Mouse (Mus musculus) liver, postnatal 0 days (tissue): ENCODE results near the gene 1700122O11Rik.

Experiments used
- CTCF ChIP-seq: sonication (generic); IDR thresholded peaks from 2 replicates; pipeline ENCODE4 v1.5.1; 2016; ENCODE audit warnings: antibody characterized with exemption, low read depth
- EP300 ChIP-seq: IDR thresholded peaks from 2 replicates; pipeline ENCODE4 v1.6.1; 2016; ENCODE audit warnings: antibody characterized with exemption, low read depth, mild to moderate bottlenecking

DNA sequence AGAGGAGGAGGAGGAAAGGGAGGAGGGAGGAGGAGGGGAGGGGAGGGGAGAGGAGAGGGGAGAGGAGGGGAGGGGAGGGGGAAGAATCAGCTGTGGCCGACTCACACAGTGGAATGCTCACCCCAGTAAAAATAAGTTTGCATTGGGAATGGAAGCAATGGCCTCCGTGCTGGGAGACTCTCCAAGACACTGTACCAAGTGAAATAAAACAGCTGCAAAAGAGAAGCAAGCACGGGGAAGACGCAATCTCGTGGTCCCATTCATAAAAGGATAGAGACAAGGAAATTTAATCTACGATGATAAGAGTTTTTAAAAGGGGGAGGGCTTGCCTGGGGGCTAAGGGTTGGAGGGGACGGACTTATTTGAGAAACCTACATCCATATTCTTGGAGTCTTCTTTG is 36.9 kb downstream of the 1700122O11Rik start:
- no peak for TF ChIP-seq EP300
- no peak for TF ChIP-seq CTCF
